ENCODE assay signal across 21 mouse cellular contexts in the genomic region with DNA sequence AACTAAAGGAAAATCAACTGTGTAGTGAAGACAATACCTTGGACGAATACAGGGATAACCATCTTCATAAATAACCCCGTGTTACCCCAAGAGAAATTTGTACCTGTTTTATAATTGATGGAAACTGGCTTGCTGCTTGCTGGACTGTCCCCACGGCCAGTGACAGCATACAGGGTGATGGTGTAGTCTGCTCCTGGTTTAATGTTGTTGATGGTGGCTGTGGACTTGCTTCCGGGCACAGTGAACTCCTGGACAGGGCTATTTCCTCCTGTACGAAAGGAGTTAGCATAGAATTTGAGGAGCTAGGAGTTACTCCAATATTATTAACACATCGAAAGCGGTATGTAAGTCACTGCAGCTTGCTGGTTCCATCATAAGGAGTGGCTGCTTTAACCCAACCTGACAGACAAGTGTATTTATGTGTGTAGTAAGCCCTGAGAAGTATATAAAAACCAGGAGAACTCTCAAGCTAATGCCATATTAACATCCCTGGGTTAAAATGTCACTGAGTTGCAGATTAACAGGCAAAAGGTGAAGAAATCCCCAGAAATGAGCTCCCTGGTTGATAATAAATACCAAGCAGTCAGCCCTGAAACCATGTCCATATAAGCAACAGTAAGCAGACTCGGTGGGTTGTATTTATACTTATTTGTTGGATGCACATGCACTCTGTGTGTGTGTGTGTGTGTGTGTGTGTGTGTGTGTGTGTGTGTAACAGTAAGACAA. TPM values are rescaled to one million over a fixed set of nuclear protein-coding genes. Genes with fewer than 3 reads are reported as not detected.
A peak's percentile ranks its signal among the peaks of the same experiment; 100 is the strongest.
DNase-seq lines count a peak whose midpoint lies in the region; ATAC-seq and TF ChIP-seq lines count a peak whose summit lies in the region.
"Had no signal": no experiment of that assay in that cellular context is flagged by ENCODE, and none has a peak within 500 bp of the region (broad histone marks: within the 10 kb centered on the region; RNA-seq: fewer than 3 reads in every experiment).

No protein-coding gene starts in this region.

- H3K4me3 ChIP-seq in heart, embryonic 10.5 days = no peak overlapping the region
- no peak overlapping the region for H3K4me3 ChIP-seq in kidney, embryonic 14.5 days (ENCODE audit: low read length)
- H3K4me3 ChIP-seq in forebrain, postnatal 0 days (ENCODE audit: low read depth, low read length) = no peak overlapping the region
- H3K4me3 ChIP-seq: embryonic facial prominence, embryonic 12.5 days; embryonic facial prominence, embryonic 15.5 days; heart, adult 2 months; hindbrain, embryonic 12.5 days; hindbrain, embryonic 15.5 days had no signal

- H3K9ac ChIP-seq in kidney, embryonic 14.5 days (ENCODE audit: low read depth, low read length) = no peak overlapping the region
- no peak overlapping the region for H3K9ac ChIP-seq in forebrain, postnatal 0 days
- H3K9ac ChIP-seq: embryonic facial prominence, embryonic 12.5 days; embryonic facial prominence, embryonic 15.5 days; hindbrain, embryonic 12.5 days; hindbrain, embryonic 15.5 days had no signal

- no peak for ATAC-seq in kidney, embryonic 14.5 days (ENCODE audit: low FRiP score, low TSS enrichment)
- ATAC-seq in forebrain, postnatal 0 days = no peak
- ATAC-seq: activated CD4-positive, CD25-positive, alpha-beta regulatory T cell, adult 4 months; forebrain, embryonic 14.5 days had no signal

- no peak overlapping the region for H3K27ac ChIP-seq in heart, embryonic 10.5 days
- no peak overlapping the region for H3K27ac ChIP-seq in kidney, embryonic 14.5 days (ENCODE audit: low read depth, low read length)
- no peak overlapping the region for H3K27ac ChIP-seq in forebrain, postnatal 0 days (ENCODE audit: low read depth, low read length)
- H3K27ac ChIP-seq: embryonic facial prominence, embryonic 12.5 days; embryonic facial prominence, embryonic 15.5 days; heart, adult 2 months; hindbrain, embryonic 12.5 days; hindbrain, embryonic 15.5 days had no signal

- peaks cover 97% of the 10 kb centered on the region for H3K36me3 ChIP-seq in heart, embryonic 10.5 days
- H3K36me3 ChIP-seq in kidney, embryonic 14.5 days (ENCODE audit: control insufficient read depth, insufficient read depth, low read length) = peaks cover 94% of the 10 kb centered on the region
- no peaks in the 10 kb centered on the region for H3K36me3 ChIP-seq in forebrain, postnatal 0 days (ENCODE audit: insufficient read depth)
- H3K36me3 ChIP-seq: hindbrain, embryonic 15.5 days had no signal

- 91% methylated on average over 8 of the region's 8 CpGs for WGBS in heart, embryonic 10.5 days
- WGBS in kidney, embryonic 14.5 days = 90% methylated on average over 8 of the region's 8 CpGs
- WGBS in forebrain, postnatal 0 days = 90% methylated on average over 8 of the region's 8 CpGs

- no peak for TF ChIP-seq CTCF in forebrain, postnatal 0 days (IDR thresholded peaks at IDR 0.05; ENCODE audit: low read depth)

- H3K9me3 ChIP-seq in heart, embryonic 10.5 days = no peaks in the 10 kb centered on the region
- H3K9me3 ChIP-seq in kidney, embryonic 14.5 days (ENCODE audit: control insufficient read depth, low read length) = no peaks in the 10 kb centered on the region
- no peaks in the 10 kb centered on the region for H3K9me3 ChIP-seq in forebrain, postnatal 0 days (ENCODE audit: low read length)
- H3K9me3 ChIP-seq: embryonic facial prominence, embryonic 12.5 days; embryonic facial prominence, embryonic 15.5 days; hindbrain, embryonic 12.5 days; hindbrain, embryonic 15.5 days had no signal

- no peak overlapping the region for H3K4me2 ChIP-seq in kidney, embryonic 14.5 days (replicated peaks; ENCODE audit: low read depth, low read length)
- H3K4me2 ChIP-seq in forebrain, postnatal 0 days (ENCODE audit: low read depth) = no peak overlapping the region
- H3K4me2 ChIP-seq: embryonic facial prominence, embryonic 12.5 days; embryonic facial prominence, embryonic 15.5 days; heart, embryonic 11.5 days; hindbrain, embryonic 12.5 days; hindbrain, embryonic 15.5 days had no signal

- H3K4me1 ChIP-seq in heart, embryonic 10.5 days = no peaks in the 10 kb centered on the region
- no peaks in the 10 kb centered on the region for H3K4me1 ChIP-seq in kidney, embryonic 14.5 days (ENCODE audit: control insufficient read depth, insufficient read depth, low read length)
- no peaks in the 10 kb centered on the region for H3K4me1 ChIP-seq in forebrain, postnatal 0 days (ENCODE audit: insufficient read depth)
- H3K4me1 ChIP-seq: embryonic facial prominence, embryonic 12.5 days; embryonic facial prominence, embryonic 15.5 days; hindbrain, embryonic 12.5 days; hindbrain, embryonic 15.5 days had no signal

- peak; percentile 36 for DNase-seq in heart, adult 11 months
- no peak for DNase-seq in heart, embryonic 10.5 days (ENCODE audit: low spot score)
- DNase-seq in kidney, adult 9 months = peak; percentile 69
- DNase-seq in kidney, postnatal 14 days = peak; percentile 10
- DNase-seq in kidney, postnatal 4 days = no peak
- DNase-seq in forebrain, postnatal 0 days = no peak
- DNase-seq: adrenal gland, postnatal 10 days; adrenal gland, postnatal 36 days; cerebellum, adult 18-20 months; cerebellum, adult 9-10 months; cerebellum, postnatal 14 days; gastrocnemius, postnatal 25 days; heart, adult 2 months had no signal

- H3K27me3 ChIP-seq in heart, embryonic 10.5 days (ENCODE audit: insufficient read depth, poor library complexity, severe bottlenecking) = no peaks in the 10 kb centered on the region
- no peaks in the 10 kb centered on the region for H3K27me3 ChIP-seq in kidney, embryonic 14.5 days (ENCODE audit: control insufficient read depth, insufficient read depth, low read length)
- H3K27me3 ChIP-seq in forebrain, postnatal 0 days (ENCODE audit: insufficient read depth, low read length) = no peaks in the 10 kb centered on the region
- H3K27me3 ChIP-seq: embryonic facial prominence, embryonic 12.5 days; embryonic facial prominence, embryonic 15.5 days; hindbrain, embryonic 12.5 days; hindbrain, embryonic 15.5 days had no signal

RNA-seq across cellular contexts. Expression of gene Fn1, which starts 46.2 kb away (rescaled TPM):
- 356 and 440 TPM in 2 replicates for polyA plus RNA-seq in heart, embryonic 10.5 days (2016; fragmentation: Nextera tagmentation; extraction: Ambion mirVana)
- 129 and 158 TPM in 2 replicates for polyA plus RNA-seq in kidney, embryonic 14.5 days (2014; fragmentation: Nextera tagmentation; extraction: Ambion mirVana)
- total RNA-seq in forebrain, postnatal 0 days (2014; rRNA removed) = 50.0 and 71.6 TPM in 2 replicates
- polyA plus RNA-seq in forebrain, postnatal 0 days (2015; fragmentation: Nextera tagmentation; extraction: Ambion mirVana) = 17.2 and 23.4 TPM in 2 replicates

RNA-seq across cellular contexts. Expression of gene Atic, which starts 49.8 kb away (rescaled TPM):
- 56.2 and 71.0 TPM in 2 replicates for polyA plus RNA-seq in heart, embryonic 10.5 days (2016; fragmentation: Nextera tagmentation; extraction: Ambion mirVana)
- 50.4 and 73.8 TPM in 2 replicates for polyA plus RNA-seq in kidney, embryonic 14.5 days (2014; fragmentation: Nextera tagmentation; extraction: Ambion mirVana)
- 43.4 and 47.6 TPM in 2 replicates for total RNA-seq in forebrain, postnatal 0 days (2014; rRNA removed)
- polyA plus RNA-seq in forebrain, postnatal 0 days (2015; fragmentation: Nextera tagmentation; extraction: Ambion mirVana) = 28.8 and 36.2 TPM in 2 replicates

Comparison
In these comparisons a context has a peak if more than half of its experiments do, and no peak if none do; other contexts are left out.
1. DNase-seq: peak in heart, adult 11 months (single experiment), kidney, adult 9 months (single experiment) and kidney, postnatal 14 days (single experiment); none in heart, embryonic 10.5 days (single experiment), kidney, postnatal 4 days (0 of 2) and forebrain, postnatal 0 days (single experiment).